Mouse (Mus musculus): ENCODE data around the gene Isg15. TPM values are rescaled to one million over a fixed set of nuclear protein-coding genes. Genes with fewer than 3 reads are reported as not detected.

Isg15 gene
- polyA plus RNA-seq (2015; fragmentation: Nextera tagmentation; extraction: Ambion mirVana) = 6.1 and 6.9 TPM in 2 replicates

- Histone ChIP-seq H3K4me3 (ENCODE audit: low read depth, low read length) (peak within 1 kb of the TSS; percentile 40), H3K27me3 (ENCODE audit: control insufficient read depth, insufficient read depth, low read depth, low read length) (peaks cover 49% of the 10 kb centered on the region), H3K9me3 (replicated peaks; ENCODE audit: control insufficient read depth, low read length) (no peaks in the 10 kb centered on the region), H3K36me3 (ENCODE audit: control insufficient read depth, insufficient read depth) (no peaks in the 10 kb centered on the region), H3K9ac (ENCODE audit: low read depth, low read length) (peak within 1 kb of the TSS; percentile 42), H3K27ac (ENCODE audit: low read length) (no peak within 1 kb of the TSS), H3K4me1 (ENCODE audit: control insufficient read depth, low read depth, low read length) (peaks cover 48% of the 10 kb centered on the region), H3K4me2 (ENCODE audit: low read depth, low read length) (peak within 1 kb of the TSS; percentile 55)
- WGBS (ENCODE audit: insufficient replicate concordance) = 39% methylated on average over 10 of the region's 10 CpGs
- no peak for ATAC-seq (ENCODE audit: low read depth)
Observed at GRCm38 (mm10) chr4:156200623-156201475, at the start of gene Isg15. Gene Isg15, minus strand, starts transcription at chr4:156200818.

- Histone ChIP-seq H3K36me3 (ENCODE audit: control insufficient read depth, insufficient read depth) (peaks cover 70% of the 10 kb centered on the region), H3K27ac (ENCODE audit: low read length) (peak overlapping the region; percentile 12; the same call in 1 of the 2 replicates), H3K9ac (ENCODE audit: low read depth, low read length) (no peak overlapping the region), H3K9me3 (replicated peaks; ENCODE audit: control insufficient read depth, low read length) (no peaks in the 10 kb centered on the region), H3K4me2 (ENCODE audit: low read depth, low read length) (no peak overlapping the region), H3K4me3 (ENCODE audit: low read depth, low read length) (no peak overlapping the region), H3K4me1 (ENCODE audit: control insufficient read depth, low read depth, low read length) (peaks cover 46% of the 10 kb centered on the region), H3K27me3 (ENCODE audit: control insufficient read depth, insufficient read depth, low read depth, low read length) (peaks cover 6% of the 10 kb centered on the region)
- WGBS (ENCODE audit: insufficient replicate concordance) = 61% methylated on average over 11 of the region's 11 CpGs
- no peak for ATAC-seq (ENCODE audit: low read depth)
Observed at GRCm38 (mm10) chr4:156249567-156249966, 48.9 kb upstream of the Isg15 start.

DNA sequence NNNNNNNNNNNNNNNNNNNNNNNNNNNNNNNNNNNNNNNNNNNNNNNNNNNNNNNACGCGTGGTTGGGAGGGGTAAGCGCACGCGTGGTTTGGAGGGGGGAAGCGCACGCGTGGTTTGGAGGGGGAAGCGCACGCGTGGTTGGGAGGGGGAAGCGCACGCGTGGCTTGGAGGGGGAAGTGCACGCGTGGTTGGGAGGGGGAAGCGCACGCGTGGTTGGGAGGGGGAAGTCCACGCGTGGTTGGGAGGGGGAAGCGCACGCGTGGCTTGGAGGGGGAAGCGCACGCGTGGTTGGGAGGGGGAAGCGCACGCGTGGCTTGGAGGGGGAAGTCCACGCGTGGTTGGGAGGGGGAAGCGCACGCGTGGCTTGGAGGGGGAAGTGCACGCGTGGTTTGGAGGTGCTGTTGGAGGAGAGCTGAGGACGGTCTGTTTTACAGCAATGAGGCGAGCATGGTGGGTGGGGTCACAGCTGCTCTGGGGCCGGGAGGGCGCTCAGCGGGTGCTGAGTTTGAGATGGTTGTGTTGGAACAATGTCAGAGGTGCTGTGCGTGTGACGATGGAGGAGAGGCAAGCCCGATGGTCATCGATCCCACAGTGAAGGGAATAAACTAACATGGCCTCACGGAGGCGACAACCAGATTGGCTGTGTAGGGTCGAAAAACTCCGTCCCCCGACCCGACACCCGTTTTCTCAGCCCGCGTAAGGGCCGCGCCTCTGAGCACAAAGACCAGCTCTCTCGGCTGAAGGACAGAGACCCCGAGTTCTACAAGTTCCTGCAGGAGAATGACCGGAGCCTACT lies 36.2 kb upstream of the Isg15 start:
- Histone ChIP-seq H3K36me3 (ENCODE audit: control insufficient read depth, insufficient read depth) (peaks cover 40% of the 10 kb centered on the region), H3K9me3 (replicated peaks; ENCODE audit: control insufficient read depth, low read length) (no peaks in the 10 kb centered on the region), H3K4me1 (ENCODE audit: control insufficient read depth, low read depth, low read length) (peaks cover 25% of the 10 kb centered on the region), H3K27ac (ENCODE audit: low read length) (peak overlapping the region; percentile 52), H3K27me3 (ENCODE audit: control insufficient read depth, insufficient read depth, low read depth, low read length) (no peaks in the 10 kb centered on the region), H3K4me2 (ENCODE audit: low read depth, low read length) (peak overlapping the region; percentile 100), H3K9ac (ENCODE audit: low read depth, low read length) (peak overlapping the region; percentile 79), H3K4me3 (ENCODE audit: low read depth, low read length) (peak overlapping the region; percentile 94)
- no peak for ATAC-seq (ENCODE audit: low read depth)
- 19% methylated on average over 55 of the region's 60 CpGs for WGBS (ENCODE audit: insufficient replicate concordance)

DNA sequence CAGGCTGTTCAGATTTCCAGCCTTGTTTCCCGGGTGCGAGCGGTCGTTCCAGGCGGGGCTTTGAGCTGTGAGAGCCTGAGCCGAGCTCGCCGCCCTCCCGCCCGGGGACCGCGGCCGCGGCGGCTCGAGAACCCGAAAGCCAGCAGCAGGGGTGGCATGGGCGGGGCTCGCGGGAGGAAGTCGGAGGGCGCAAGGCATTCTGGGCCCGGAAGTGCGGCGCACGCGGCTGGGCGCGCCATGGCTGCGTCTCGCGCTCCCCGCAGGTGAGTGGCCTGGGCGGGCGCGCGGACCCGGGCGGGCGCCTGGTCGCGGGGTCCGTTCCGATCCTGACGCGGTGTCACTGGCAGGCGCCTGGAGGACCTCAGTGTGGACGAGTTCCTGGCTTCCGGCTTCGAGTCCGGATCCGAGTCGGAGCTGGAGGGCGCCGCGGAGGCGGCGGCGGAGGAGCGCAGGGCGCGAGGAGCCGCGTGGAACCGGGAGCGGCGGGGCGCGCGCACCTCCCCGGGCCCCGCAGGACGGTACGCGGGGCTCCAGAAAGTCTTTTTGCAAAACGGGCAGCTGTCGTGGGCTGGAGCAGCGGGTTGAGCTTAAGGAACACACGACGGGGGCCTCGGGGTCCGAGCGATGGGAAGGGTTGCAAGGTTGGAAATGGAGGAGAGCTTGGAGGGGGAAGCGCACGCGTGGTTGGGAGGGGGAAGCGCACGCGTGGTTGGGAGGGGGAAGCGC lies 35.4 kb upstream of the Isg15 start, which contains the start of gene Noc2l:
Noc2l (plus strand) TSS at position 203 of the 726 bp plus-strand sequence.
- peak within 1 kb of the TSS; percentile 94 for H3K4me3 ChIP-seq (ENCODE audit: low read depth, low read length)
- peaks cover 38% of the 10 kb centered on the region for H3K36me3 ChIP-seq (ENCODE audit: control insufficient read depth, insufficient read depth)
- WGBS (ENCODE audit: insufficient replicate concordance) = under 1% methylated on average over 87 of the region's 90 CpGs
- peaks cover 25% of the 10 kb centered on the region for H3K4me1 ChIP-seq (ENCODE audit: control insufficient read depth, low read depth, low read length)
- H3K4me2 ChIP-seq (ENCODE audit: low read depth, low read length) = peak within 1 kb of the TSS; percentile 100
- H3K27ac ChIP-seq (ENCODE audit: low read length) = peak within 1 kb of the TSS; percentile 98
- no peaks in the 10 kb centered on the region for H3K9me3 ChIP-seq (replicated peaks; ENCODE audit: control insufficient read depth, low read length)
- H3K27me3 ChIP-seq (ENCODE audit: control insufficient read depth, insufficient read depth, low read depth, low read length) = no peaks in the 10 kb centered on the region
- peak within 1 kb of the TSS; percentile 79 for H3K9ac ChIP-seq (ENCODE audit: low read depth, low read length)
- ATAC-seq (ENCODE audit: low read depth) = peak; percentile 91

DNA sequence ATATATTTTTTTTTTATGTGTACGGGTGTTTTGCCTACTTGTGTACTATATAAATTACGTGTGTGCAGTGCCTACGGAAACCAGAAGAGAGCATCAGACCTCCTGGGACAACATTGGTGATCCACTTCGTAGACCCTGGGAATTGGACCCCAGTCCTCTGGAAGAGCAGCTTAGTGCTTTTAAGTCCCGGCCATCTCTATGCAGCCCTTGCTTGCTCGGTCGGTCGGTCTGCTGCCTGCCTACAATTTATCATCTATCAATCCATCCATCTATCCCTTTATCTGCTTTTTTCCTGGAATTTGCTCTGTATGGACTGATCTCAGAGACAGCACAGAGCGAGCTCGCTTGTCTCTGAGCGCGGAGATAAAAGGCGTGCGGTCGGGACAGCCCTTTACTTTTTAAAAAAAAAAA lies 34.7 kb upstream of the Isg15 start:
- WGBS (ENCODE audit: insufficient replicate concordance) = under 1% methylated on average over 15 of the region's 15 CpGs
- H3K36me3 ChIP-seq (ENCODE audit: control insufficient read depth, insufficient read depth) = peaks cover 35% of the 10 kb centered on the region
- H3K27ac ChIP-seq (ENCODE audit: low read length) = peak overlapping the region; percentile 98
- H3K4me3 ChIP-seq (ENCODE audit: low read depth, low read length) = peak overlapping the region; percentile 94
- H3K4me2 ChIP-seq (ENCODE audit: low read depth, low read length) = peak overlapping the region; percentile 100
- H3K9me3 ChIP-seq (replicated peaks; ENCODE audit: control insufficient read depth, low read length) = no peaks in the 10 kb centered on the region
- H3K4me1 ChIP-seq (ENCODE audit: control insufficient read depth, low read depth, low read length) = peaks cover 25% of the 10 kb centered on the region
- no peaks in the 10 kb centered on the region for H3K27me3 ChIP-seq (ENCODE audit: control insufficient read depth, insufficient read depth, low read depth, low read length)
- H3K9ac ChIP-seq (ENCODE audit: low read depth, low read length) = peak overlapping the region; percentile 79
- ATAC-seq (ENCODE audit: low read depth) = peak; percentile 35

GRCm38 (mm10) chr4:156234701-156235213 lies 34.1 kb upstream of the Isg15 start, which contains the start of gene Plekhn1:
Gene Plekhn1, minus strand, starts transcription at chr4:156234857.
- ATAC-seq (ENCODE audit: low read depth) = peak; percentile 26
- peak within 1 kb of the TSS; percentile 100 for H3K4me2 ChIP-seq (ENCODE audit: low read depth, low read length)

GRCm38 (mm10) chr4:156234021-156234501 lies 33.4 kb upstream of the Isg15 start:
- peak overlapping the region; percentile 29; the same call in 1 of the 2 replicates for H3K27ac ChIP-seq (ENCODE audit: low read length)

More at GRCm38 (mm10) chr4:156234701-156235213, 34.1 kb upstream of the Isg15 start, which contains the start of gene Plekhn1:
- H3K9me3 ChIP-seq (replicated peaks; ENCODE audit: control insufficient read depth, low read length) = no peaks in the 10 kb centered on the region
- H3K4me1 ChIP-seq (ENCODE audit: control insufficient read depth, low read depth, low read length) = peaks cover 25% of the 10 kb centered on the region
- H3K4me3 ChIP-seq (ENCODE audit: low read depth, low read length) = peak within 1 kb of the TSS; percentile 94
- H3K9ac ChIP-seq (ENCODE audit: low read depth, low read length) = peak within 1 kb of the TSS; percentile 79
- H3K27me3 ChIP-seq (ENCODE audit: control insufficient read depth, insufficient read depth, low read depth, low read length) = no peaks in the 10 kb centered on the region
- H3K27ac ChIP-seq (ENCODE audit: low read length) = peak within 1 kb of the TSS; percentile 98
- 0% methylated on average over 43 of the region's 48 CpGs for WGBS (ENCODE audit: insufficient replicate concordance)
- peaks cover 30% of the 10 kb centered on the region for H3K36me3 ChIP-seq (ENCODE audit: control insufficient read depth, insufficient read depth)

More at GRCm38 (mm10) chr4:156234021-156234501, 33.4 kb upstream of the Isg15 start:
- Histone ChIP-seq H3K4me1 (ENCODE audit: control insufficient read depth, low read depth, low read length) (peaks cover 25% of the 10 kb centered on the region), H3K9me3 (replicated peaks; ENCODE audit: control insufficient read depth, low read length) (no peaks in the 10 kb centered on the region), H3K36me3 (ENCODE audit: control insufficient read depth, insufficient read depth) (peaks cover 28% of the 10 kb centered on the region), H3K4me3 (ENCODE audit: low read depth, low read length) (peak overlapping the region; percentile 94), H3K9ac (ENCODE audit: low read depth, low read length) (peak overlapping the region; percentile 79), H3K27me3 (ENCODE audit: control insufficient read depth, insufficient read depth, low read depth, low read length) (no peaks in the 10 kb centered on the region), H3K4me2 (ENCODE audit: low read depth, low read length) (peak overlapping the region; percentile 100)
- 14% methylated on average over 17 of the region's 17 CpGs for WGBS (ENCODE audit: insufficient replicate concordance)
- ATAC-seq (ENCODE audit: low read depth) = no peak
